Mouse (Mus musculus) forebrain, embryonic 12.5 days (tissue): Measurements from ENCODE around the gene Ptpn18. TPM values are rescaled to one million over a fixed set of nuclear protein-coding genes. Genes with fewer than 3 reads are reported as not detected.
A peak's percentile ranks its signal among the peaks of the same experiment; 100 is the strongest.
"Not testable (repeated sequence)": the region's sequence is repeated elsewhere in the genome, so short reads cannot be mapped to it uniquely, and the experiment has no call there.

Source experiments
- ATAC-seq: fragments of 200-750 bp; cut with Nextera tagmentation; 2 replicates; pipeline ENCODE4 v1.8.0; 2017; ENCODE audit warnings: moderate TSS enrichment; ENCODE audit not compliant: low FRiP score
- H3K27ac ChIP-seq: fragments of 300-500 bp; sonication (generic); 2 replicates; pipeline ENCODE4 v1.5.1; 2016; ENCODE audit warnings: mild to moderate bottlenecking
- H3K27me3 ChIP-seq: fragments of 300-500 bp; sonication (generic); 2 replicates; pipeline ENCODE4 v1.6.1; 2016; ENCODE audit warnings: mild to moderate bottlenecking
- H3K36me3 ChIP-seq: fragments of 300-500 bp; sonication (generic); replicated peaks from 2 replicates; pipeline ENCODE4 v1.6.1; 2016; ENCODE audit warnings: mild to moderate bottlenecking
- H3K4me1 ChIP-seq: fragments of 300-500 bp; sonication (generic); 2 replicates; pipeline ENCODE4 v1.6.1; 2016
- H3K4me2 ChIP-seq: fragments of 300-500 bp; sonication (generic); 2 replicates; pipeline ENCODE4 v1.6.1; 2016; ENCODE audit warnings: mild to moderate bottlenecking, moderate library complexity
- H3K4me3 ChIP-seq: fragments of 300-500 bp; sonication (generic); replicated peaks from 2 replicates; pipeline ENCODE4 v1.5.1; 2016; ENCODE audit warnings: mild to moderate bottlenecking
- H3K9ac ChIP-seq: fragments of 300-500 bp; sonication (generic); 2 replicates; pipeline ENCODE4 v1.6.1; 2016; ENCODE audit warnings: mild to moderate bottlenecking
- H3K9me3 ChIP-seq: fragments of 300-500 bp; sonication (generic); 2 replicates; pipeline ENCODE4 v1.6.1; 2016
- WGBS: fragments of 180-500 bp; shearing (Covaris S2); methylation state at CpG from one replicate; pipeline ENCODE4 v1.1.7; 2016; 5-methylcytosine and 5-hydroxymethylcytosine counted together
- polyA plus RNA-seq: library from polyadenylated mRNA; unstranded; fragments of >200 nt; fragmentation: Nextera tagmentation; extraction: Ambion mirVana; gene quantifications from 2 replicates; pipeline ENCODE4 v1.2.1, GENCODE M21; 2016

Ptpn18 gene
- polyA plus RNA-seq, 1 experiment from 2014 or later: 5.4 TPM

- H3K9ac ChIP-seq, H3K27ac ChIP-seq, H3K4me2 ChIP-seq, ATAC-seq, H3K4me3 ChIP-seq, H3K9me3 ChIP-seq, H3K27me3 ChIP-seq: not testable (repeated sequence)
- H3K36me3 ChIP-seq: peaks cover 11% of the 10 kb centered on the region
- WGBS: 95% methylated on average over 8 of the region's 8 CpGs
- peaks cover 33% of the 10 kb centered on the region for H3K4me1 ChIP-seq
Observed at GRCm38 (mm10) chr1:34437366-34437765, 22.2 kb upstream of the Ptpn18 start.

GRCm38 (mm10) chr1:34438381-34439051, 21.0 kb upstream of the Ptpn18 start:
- no peaks in the 10 kb centered on the region for H3K27me3 ChIP-seq
- peaks cover 33% of the 10 kb centered on the region for H3K4me1 ChIP-seq
- peak overlapping the region; percentile 70 for H3K4me2 ChIP-seq
- H3K36me3 ChIP-seq: peaks cover 21% of the 10 kb centered on the region
- no peaks in the 10 kb centered on the region for H3K9me3 ChIP-seq
- H3K27ac ChIP-seq: no peak overlapping the region
- peak overlapping the region; percentile 65 for H3K9ac ChIP-seq
- 48% methylated on average over 15 of the region's 20 CpGs for WGBS
- peak overlapping the region; percentile 74 for H3K4me3 ChIP-seq
- ATAC-seq: no peak

- Histone ChIP-seq H3K27me3 (no peaks in the 10 kb centered on the region), H3K36me3 (peaks cover 30% of the 10 kb centered on the region), H3K4me2 (peak within 1 kb of the TSS; percentile 73), H3K9ac (peak within 1 kb of the TSS; percentile 65), H3K27ac (peak within 1 kb of the TSS; percentile 73), H3K9me3 (no peaks in the 10 kb centered on the region), H3K4me1 (peaks cover 26% of the 10 kb centered on the region), H3K4me3 (peak within 1 kb of the TSS; percentile 74)
- under 1% methylated on average over 48 of the region's 48 CpGs for WGBS
- ATAC-seq: peak; percentile 95
Observed at GRCm38 (mm10) chr1:34439215-34439960, 20.2 kb upstream of the Ptpn18 start, which contains the start of the genes Ccdc115 and Imp4. Ccdc115 (minus strand) TSS chr1:34439672. Imp4 (plus strand) TSS chr1:34439851.

GRCm38 (mm10) chr1:34439961-34440630, 19.5 kb upstream of the Ptpn18 start:
- peak overlapping the region; percentile 74 for H3K4me3 ChIP-seq
- H3K27ac ChIP-seq: peak overlapping the region; percentile 68
- peak; percentile 50 for ATAC-seq
- H3K4me1 ChIP-seq: peaks cover 25% of the 10 kb centered on the region
- 9% methylated on average over 31 of the region's 31 CpGs for WGBS
- H3K9ac ChIP-seq: peak overlapping the region; percentile 65
- no peaks in the 10 kb centered on the region for H3K27me3 ChIP-seq
- H3K4me2 ChIP-seq: peak overlapping the region; percentile 73
- H3K9me3 ChIP-seq: no peaks in the 10 kb centered on the region
- H3K36me3 ChIP-seq: peaks cover 37% of the 10 kb centered on the region

GRCm38 (mm10) chr1:34443124-34443523, 16.4 kb upstream of the Ptpn18 start:
- 95% methylated on average over 6 of the region's 6 CpGs for WGBS
- Histone ChIP-seq H3K4me1 (peaks cover 20% of the 10 kb centered on the region), H3K36me3 (peaks cover 47% of the 10 kb centered on the region), H3K9me3 (no peaks in the 10 kb centered on the region), H3K27ac (no peak overlapping the region), H3K9ac (no peak overlapping the region), H3K4me3 (no peak overlapping the region), H3K4me2 (no peak overlapping the region), H3K27me3 (no peaks in the 10 kb centered on the region)
- ATAC-seq: no peak

GRCm38 (mm10) chr1:34458431-34458830, 1.1 kb upstream of the Ptpn18 start:
- Histone ChIP-seq H3K4me1 (peaks cover 8% of the 10 kb centered on the region), H3K9me3 (no peaks in the 10 kb centered on the region), H3K4me2 (no peak overlapping the region), H3K9ac (no peak overlapping the region), H3K27ac (no peak overlapping the region), H3K4me3 (no peak overlapping the region), H3K27me3 (peaks cover 50% of the 10 kb centered on the region), H3K36me3 (no peaks in the 10 kb centered on the region)
- WGBS: 34% methylated on average over 8 of the region's 8 CpGs
- ATAC-seq: no peak

- H3K9ac ChIP-seq: peak overlapping the region; percentile 58
Observed at GRCm38 (mm10) chr1:34460061-34460441, 489 bp downstream of the Ptpn18 start.

GRCm38 (mm10) chr1:34462766-34463165, 3.2 kb downstream of the Ptpn18 start:
- Histone ChIP-seq H3K4me3 (no peak overlapping the region), H3K4me1 (peaks cover 8% of the 10 kb centered on the region), H3K27me3 (peaks cover 37% of the 10 kb centered on the region), H3K9me3 (no peaks in the 10 kb centered on the region), H3K27ac (no peak overlapping the region), H3K4me2 (no peak overlapping the region), H3K9ac (no peak overlapping the region), H3K36me3 (no peaks in the 10 kb centered on the region)
- ATAC-seq: no peak
- WGBS: 13% methylated on average over 7 of the region's 7 CpGs

More at GRCm38 (mm10) chr1:34460061-34460441, 489 bp downstream of the Ptpn18 start:
- Histone ChIP-seq H3K27me3 (peaks cover 50% of the 10 kb centered on the region), H3K4me1 (peaks cover 8% of the 10 kb centered on the region), H3K27ac (no peak overlapping the region), H3K4me2 (peak overlapping the region; percentile 94), H3K36me3 (no peaks in the 10 kb centered on the region), H3K4me3 (peak overlapping the region; percentile 57), H3K9me3 (no peaks in the 10 kb centered on the region)
- WGBS: 3% methylated on average over 15 of the region's 15 CpGs
- no peak for ATAC-seq

- Histone ChIP-seq H3K9me3 (no peaks in the 10 kb centered on the region), H3K9ac (no peak overlapping the region), H3K27ac (no peak overlapping the region), H3K27me3 (peaks cover 21% of the 10 kb centered on the region), H3K4me2 (no peak overlapping the region), H3K4me1 (peaks cover 5% of the 10 kb centered on the region), H3K36me3 (no peaks in the 10 kb centered on the region), H3K4me3 (no peak overlapping the region)
- 88% methylated on average over 8 of the region's 8 CpGs for WGBS
- no peak for ATAC-seq
Observed at GRCm38 (mm10) chr1:34464310-34464817, 4.8 kb downstream of the Ptpn18 start.

GRCm38 (mm10) chr1:34465445-34465844, 5.9 kb downstream of the Ptpn18 start:
- Histone ChIP-seq H3K4me3 (no peak overlapping the region), H3K36me3 (no peaks in the 10 kb centered on the region), H3K4me1 (no peaks in the 10 kb centered on the region), H3K27me3 (peaks cover 13% of the 10 kb centered on the region), H3K9me3 (no peaks in the 10 kb centered on the region), H3K27ac (no peak overlapping the region), H3K9ac (no peak overlapping the region), H3K4me2 (no peak overlapping the region)
- ATAC-seq: no peak
- 78% methylated on average over 6 of the region's 6 CpGs for WGBS

- ATAC-seq: no peak
- Histone ChIP-seq H3K36me3 (no peaks in the 10 kb centered on the region), H3K4me2 (no peak overlapping the region), H3K4me1 (peaks cover 7% of the 10 kb centered on the region), H3K9ac (no peak overlapping the region), H3K27me3 (peaks cover 26% of the 10 kb centered on the region), H3K4me3 (no peak overlapping the region), H3K9me3 (no peaks in the 10 kb centered on the region), H3K27ac (no peak overlapping the region)
- WGBS: 62% methylated on average over 3 of the region's 3 CpGs
Observed at GRCm38 (mm10) chr1:34468051-34468450, 8.5 kb downstream of the Ptpn18 start.

GRCm38 (mm10) chr1:34468500-34468899, 8.9 kb downstream of the Ptpn18 start:
- H3K4me1 ChIP-seq: peaks cover 8% of the 10 kb centered on the region
- ATAC-seq: no peak
- no peaks in the 10 kb centered on the region for H3K9me3 ChIP-seq
- 67% methylated on average over 4 of the region's 4 CpGs for WGBS
- no peak overlapping the region for H3K4me2 ChIP-seq
- no peak overlapping the region for H3K27ac ChIP-seq
- no peak overlapping the region for H3K4me3 ChIP-seq
- no peaks in the 10 kb centered on the region for H3K36me3 ChIP-seq
- H3K9ac ChIP-seq: no peak overlapping the region
- H3K27me3 ChIP-seq: peaks cover 30% of the 10 kb centered on the region
